Mouse (Mus musculus) CH12.LX (cell line): Measurements from ENCODE around the gene Thg1l. TPM values are rescaled to one million over a fixed set of nuclear protein-coding genes. Genes with fewer than 3 reads are reported as not detected.
A peak's percentile ranks its signal among the peaks of the same experiment; 100 is the strongest.

Source experiments
- DNase-seq: peaks from one replicate; pipeline ENCODE4 v3.0.0-alpha.2; 2013; ENCODE audit errors: extremely low read depth
- H3K27ac ChIP-seq: 2 replicates; pipeline ENCODE4 v1.5.1; 2012; ENCODE audit warnings: low read depth, mild to moderate bottlenecking, control low read depth, moderate library complexity; ENCODE audit not compliant: insufficient read depth
- H3K27me3 ChIP-seq: replicated peaks from 2 replicates; pipeline ENCODE3; 2012; ENCODE audit warnings: inconsistent platforms
- H3K36me3 ChIP-seq, 2 experiments: replicated peaks in 1 of 2; 2 replicates each; pipeline versions ENCODE3 to v1.6.1; 2012; ENCODE audit warnings: inconsistent platforms in 1 of 2, low read length in 1 of 2, mild to moderate bottlenecking in 1 of 2, mixed read lengths in 1 of 2, moderate library complexity in 1 of 2; ENCODE audit not compliant: control insufficient read depth in 1 of 2, insufficient read depth in 1 of 2
- H3K4me1 ChIP-seq, 2 experiments: 2 replicates each; pipeline ENCODE4 v1.6.1; 2012; ENCODE audit warnings: inconsistent platforms in 1 of 2, moderate library complexity in 1 of 2; ENCODE audit not compliant: insufficient read depth in 2 of 2, control insufficient read depth in 1 of 2
- H3K4me2 ChIP-seq: 2 replicates; pipeline ENCODE4 v1.6.1; 2012; ENCODE audit warnings: low read depth, mild to moderate bottlenecking, control low read depth; ENCODE audit not compliant: poor library complexity, insufficient read depth, severe bottlenecking
- H3K4me3 ChIP-seq, 3 experiments: fragments of 150-350 bp in 1 of 3; sonication (generic) in 1 of 3; replicated peaks in 1 of 3; 2 replicates each; pipeline versions ENCODE3 to v1.5.1; 2011 to 2012; ENCODE audit warnings: low read depth in 2 of 3, low read length in 2 of 3, mild to moderate bottlenecking in 2 of 3, moderate library complexity in 2 of 3, control low read depth in 1 of 3, improper control_type of control experiment in 1 of 3, inconsistent platforms in 1 of 3, mixed read lengths in 1 of 3; ENCODE audit not compliant: poor library complexity in 1 of 3
- H3K79me2 ChIP-seq: replicated peaks from 2 replicates; pipeline ENCODE4 v1.6.1; 2012; ENCODE audit warnings: mild to moderate bottlenecking, moderate library complexity; ENCODE audit not compliant: control insufficient read depth, poor library complexity, insufficient read depth, severe bottlenecking; ENCODE audit errors: extremely low read depth
- H3K9ac ChIP-seq: 2 replicates; pipeline ENCODE4 v1.6.1; 2012; ENCODE audit warnings: low read depth, mild to moderate bottlenecking, control low read depth, moderate library complexity; ENCODE audit not compliant: insufficient read depth
- H3K9me3 ChIP-seq: replicated peaks from 2 replicates; pipeline ENCODE3; 2012; ENCODE audit warnings: low read length, inconsistent platforms, mixed read lengths
- BHLHE40 ChIP-seq: IDR thresholded peaks from 2 replicates; pipeline ENCODE4 v1.6.1; 2011; ENCODE audit warnings: mild to moderate bottlenecking, low read depth, low read length, improper control_type of control experiment
- CHD1 ChIP-seq: IDR thresholded peaks from 2 replicates; pipeline ENCODE4 v1.6.1; 2012; ENCODE audit warnings: low read depth, low read length, improper control_type of control experiment, inconsistent platforms
- CTCF ChIP-seq, 2 experiments: IDR thresholded peaks in 1 of 2; conservative IDR thresholded peaks in 1 of 2; 2 replicates each; pipeline ENCODE4 v1.5.1; 2011 to 2012; ENCODE audit warnings: low read depth in 2 of 2, low read length in 2 of 2, improper control_type of control experiment in 1 of 2, inconsistent platforms in 1 of 2, mild to moderate bottlenecking in 1 of 2, moderate library complexity in 1 of 2
- E2F4 ChIP-seq: IDR thresholded peaks from 2 replicates; pipeline ENCODE4 v1.6.1; 2011; ENCODE audit warnings: low read depth, low read length, improper control_type of control experiment; ENCODE audit not compliant: insufficient replicate concordance
- ELF1 ChIP-seq: IDR thresholded peaks from 2 replicates; pipeline ENCODE4 v1.6.1; 2014; ENCODE audit warnings: low read depth, mild to moderate bottlenecking, inconsistent platforms, low read length, improper control_type of control experiment
- HCFC1 ChIP-seq: IDR thresholded peaks from 2 replicates; pipeline ENCODE4 v1.6.1; 2012; ENCODE audit warnings: low read depth, mild to moderate bottlenecking, inconsistent platforms, low read length, improper control_type of control experiment
- IRF4 ChIP-seq: IDR thresholded peaks from 2 replicates; pipeline ENCODE4 v1.6.1; 2014; ENCODE audit warnings: low read depth, mild to moderate bottlenecking, inconsistent platforms, low read length, improper control_type of control experiment
- NELFE ChIP-seq: IDR thresholded peaks from 2 replicates; pipeline ENCODE4 v1.6.1; 2011; ENCODE audit warnings: low read depth, low read length, improper control_type of control experiment
- RAD21 ChIP-seq: IDR thresholded peaks from 2 replicates; pipeline ENCODE4 v1.6.1; 2011; ENCODE audit warnings: low read depth, mild to moderate bottlenecking, low read length, improper control_type of control experiment, moderate library complexity
- RCOR1 ChIP-seq: conservative IDR thresholded peaks from 2 replicates; pipeline ENCODE4 v1.6.1; 2012; ENCODE audit warnings: low read depth, mild to moderate bottlenecking, inconsistent platforms, low read length, improper control_type of control experiment
- SMC3 ChIP-seq: IDR thresholded peaks from 2 replicates; pipeline ENCODE4 v1.6.1; 2011; ENCODE audit warnings: low read depth, low read length, improper control_type of control experiment
- UBTF ChIP-seq: IDR thresholded peaks from 2 replicates; pipeline ENCODE4 v1.6.1; 2012; ENCODE audit warnings: low read depth, mild to moderate bottlenecking, inconsistent platforms, low read length, improper control_type of control experiment, moderate library complexity
- USF2 ChIP-seq: conservative IDR thresholded peaks from 2 replicates; pipeline ENCODE4 v1.6.1; 2011; ENCODE audit warnings: low read depth, low read length, improper control_type of control experiment
- ZNF384 ChIP-seq: IDR thresholded peaks from 2 replicates; pipeline ENCODE4 v1.6.1; 2012; ENCODE audit warnings: low read depth, low read length, improper control_type of control experiment, inconsistent platforms
- dilution Hi-C: fragments of 300-500 bp; cut with MboI; formaldehyde crosslinking; loops from 2 replicates; pipeline ENCODE4 v1.14.3; 2020; ENCODE audit warnings: low sequenced_read_pairs; ENCODE audit not compliant: extremely low pct_unique_long_range_greater_than_20kb, extremely low pct_ligation_motif_present
- in situ Hi-C: fragments of 300-500 bp; cut with MboI; formaldehyde crosslinking; loops from 3 replicates; pipeline ENCODE4 v1.14.3; 2019; ENCODE audit warnings: low sequenced_read_pairs, low pct_ligation_motif_present, low pct_unique_long_range_greater_than_20kb, mixed read lengths
- polyA plus RNA-seq: library from polyadenylated mRNA; unstranded; fragments of >175 nt; gene quantifications from 2 replicates; pipeline ENCODE4 v1.2.1, GENCODE M21; 2012; ENCODE audit warnings: low read depth; ENCODE audit not compliant: insufficient read length
- total RNA-seq, 2 experiments: library from RNA; depleted of rRNA; stranded (reverse); fragments of 300-350 nt in 1 of 2; fragments of >200 nt in 1 of 2; gene quantifications; 2 replicates each; pipeline ENCODE4 v1.2.3; 2012 to 2014

Thg1l gene
- total and polyA plus RNA-seq, 3 experiments = 32.7 to 60.0 (median 45.6) TPM

- TF ChIP-seq SMC3 (peak; percentile 14; the same call in 1 of the 2 replicates), UBTF (no peak), CTCF (conservative IDR thresholded peaks at IDR 0.05 in 1 of 2, IDR thresholded peaks at IDR 0.05 in 1 of 2; ENCODE audit: low read depth in 2 of 2, low read length in 2 of 2) (peak in 1 of 2 experiments; percentile 61; a peak in 3 of 4 replicates), NELFE (no peak), IRF4 (no peak)
- in situ Hi-C loops (loop anchor here (25.0 kb wide), 1 partner anchor 177 kb away; no protein-coding TSS in a partner anchor), dilution Hi-C loops (no loop called here)
- no peak overlapping the region for H3K27ac ChIP-seq
- peaks cover 4 to 9% of the 10 kb centered on the region in 2 experiments; a peak in 3 of 4 replicates for H3K4me1 ChIP-seq
- no peaks in the 10 kb centered on the region for H3K27me3 ChIP-seq
- no peaks in the 10 kb centered on the region for H3K79me2 ChIP-seq
- no peaks in the 10 kb centered on the region for H3K36me3 ChIP-seq
- DNase-seq = peak; percentile 56
- H3K9ac ChIP-seq = no peak overlapping the region
- H3K4me2 ChIP-seq = no peak overlapping the region
- no peak overlapping the region for H3K4me3 ChIP-seq
- no peaks in the 10 kb centered on the region for H3K9me3 ChIP-seq
Measured at GRCm38 (mm10) chr11:45960003-45960402, 4.7 kb upstream of the Thg1l start.

GRCm38 (mm10) chr11:45959598-45959997 is 4.3 kb upstream of the Thg1l start:
- dilution Hi-C loops (no loop called here), in situ Hi-C loops (loop anchor here (10.0 to 25.0 kb wide), 2 partner anchors 178 to 255 kb away; no protein-coding TSS in a partner anchor)
- DNase-seq = peak; percentile 72

DNA sequence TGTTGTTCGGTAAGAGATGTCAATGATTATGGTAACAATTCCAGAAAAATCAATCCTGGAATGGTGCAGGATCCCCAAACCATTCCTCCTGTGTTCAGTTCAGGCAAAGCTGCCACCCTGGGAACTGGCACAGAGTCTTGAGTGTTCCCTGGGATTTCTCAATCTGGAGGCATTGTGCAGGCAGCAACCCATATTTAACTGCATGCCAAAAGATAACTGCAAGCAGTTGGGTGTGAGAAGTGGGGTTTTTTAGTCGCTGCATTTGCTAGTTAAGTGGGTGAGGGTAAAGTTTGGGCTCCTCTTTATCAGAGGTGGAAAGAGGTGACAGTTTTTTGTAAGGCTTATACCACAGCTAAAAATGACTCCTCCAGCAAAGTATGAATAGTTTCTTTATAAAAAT is 7.8 kb downstream of the Thg1l start:
- H3K27me3 ChIP-seq = no peaks in the 10 kb centered on the region
- no peak for DNase-seq
- H3K36me3 ChIP-seq = peaks cover 42 to 62% of the 10 kb centered on the region in 2 experiments
- no peak overlapping the region for H3K4me3 ChIP-seq
- no peak for TF ChIP-seq BHLHE40
- TF ChIP-seq E2F4 = no peak
- dilution Hi-C loops = no loop called here
- H3K4me2 ChIP-seq = no peak overlapping the region
- H3K9me3 ChIP-seq = no peaks in the 10 kb centered on the region
- H3K9ac ChIP-seq = no peak overlapping the region
- in situ Hi-C loops = no loop called here
- H3K4me1 ChIP-seq = peaks cover 0 to 26% of the 10 kb centered on the region in 2 experiments; a peak in 3 of 4 replicates
- H3K27ac ChIP-seq = no peak overlapping the region
- H3K79me2 ChIP-seq = no peaks in the 10 kb centered on the region

More at GRCm38 (mm10) chr11:45959598-45959997, 4.3 kb upstream of the Thg1l start:
- H3K36me3 ChIP-seq = no peaks in the 10 kb centered on the region
- no peak overlapping the region for H3K27ac ChIP-seq
- no peaks in the 10 kb centered on the region for H3K79me2 ChIP-seq
- TF ChIP-seq RCOR1 (no peak), USF2 (no peak), RAD21 (peak; percentile 37), ZNF384 (peak; percentile 78), NELFE (no peak), SMC3 (peak; percentile 54), HCFC1 (peak; percentile 34; the same call in 1 of the 2 replicates), CHD1 (no peak), ELF1 (peak; percentile 83), CTCF (conservative IDR thresholded peaks at IDR 0.05 in 1 of 2, IDR thresholded peaks at IDR 0.05 in 1 of 2; ENCODE audit: low read depth in 2 of 2, low read length in 2 of 2) (peak; percentile 54 to 74)
- no peak overlapping the region for H3K4me3 ChIP-seq
- H3K9me3 ChIP-seq = no peaks in the 10 kb centered on the region
- no peak overlapping the region for H3K4me2 ChIP-seq
- peaks cover 4 to 11% of the 10 kb centered on the region in 2 experiments; a peak in 3 of 4 replicates for H3K4me1 ChIP-seq
- no peak overlapping the region for H3K9ac ChIP-seq
- H3K27me3 ChIP-seq = no peaks in the 10 kb centered on the region
